Mouse (Mus musculus) layer of hippocampus, postnatal 25 days (tissue): ENCODE measurements at regions not wholly inside any gene's neighbourhood (a gene's known extent, or its start where the extent isn't known, plus 50 kb on each side); places are given as distances from the start of the nearest gene placed in this dataset.
"Not testable (repeated sequence)": the region's sequence is repeated elsewhere in the genome, so short reads cannot be mapped to it uniquely, and the experiment has no call there.

Source experiments
- DNase-seq, 2 experiments: peaks; one replicate each; pipeline ENCODE4 v3.0.0; 2022; ENCODE audit warnings: mixed read lengths in 2 of 2, low spot score in 1 of 2; ENCODE audit errors: extremely low spot score in 1 of 2

DNA sequence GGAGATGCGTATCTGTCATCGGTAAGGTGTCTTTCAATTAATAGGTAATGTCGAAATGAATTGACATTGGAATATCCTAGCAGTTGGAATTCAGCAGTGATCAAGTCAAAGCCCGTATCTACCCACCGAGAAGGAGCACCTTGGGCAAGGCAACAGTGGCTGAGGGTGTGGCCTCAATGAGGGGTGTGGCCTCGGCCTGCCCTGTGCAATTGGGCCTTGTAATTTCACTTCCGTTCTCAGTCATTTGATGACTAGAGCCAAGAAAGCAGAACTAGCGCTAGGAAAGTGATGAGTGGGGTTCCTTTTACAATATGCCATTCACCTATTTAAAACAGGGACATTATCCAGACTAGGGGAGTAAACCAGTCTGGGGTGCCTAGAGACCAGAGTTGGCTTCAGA lies 77.6 kb downstream of the Elovl4 start:
- DNase-seq: no peak

DNA sequence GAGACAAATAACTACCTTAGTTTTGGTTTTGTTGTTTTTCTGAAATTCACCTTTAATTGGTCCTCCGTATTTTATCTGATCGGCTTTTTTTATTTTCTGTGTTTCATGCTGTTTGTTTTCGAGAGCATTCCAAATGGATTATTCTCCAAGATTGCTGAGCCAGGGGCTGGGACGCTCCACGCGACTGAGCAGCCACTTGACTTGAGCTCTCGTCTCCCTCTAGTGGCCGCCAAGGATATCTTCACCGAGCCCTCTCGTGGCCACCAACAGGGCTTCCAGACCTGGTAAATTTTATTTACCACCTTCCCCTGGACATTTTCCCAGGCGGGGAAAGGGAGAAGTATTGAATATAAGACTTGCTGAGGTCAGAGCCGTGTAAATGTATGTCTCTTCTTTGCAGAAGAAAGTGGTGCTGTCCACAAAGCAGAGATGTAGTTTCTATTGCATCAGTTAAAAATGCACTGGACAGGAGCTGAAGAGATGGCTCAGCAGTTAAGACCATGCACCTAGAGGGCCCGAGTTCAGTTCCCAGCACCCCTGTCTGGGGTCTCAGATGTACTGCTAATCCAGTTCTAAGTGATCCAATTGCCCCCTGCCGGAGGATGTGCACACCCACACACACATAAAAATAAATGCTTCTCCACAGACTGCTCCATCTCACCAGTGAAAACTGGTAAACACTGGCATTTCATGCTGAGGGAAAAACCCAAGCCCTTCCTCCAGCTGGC lies 78.5 kb downstream of the Elovl4 start:
- DNase-seq: peak; percentile 45 to 71

DNA sequence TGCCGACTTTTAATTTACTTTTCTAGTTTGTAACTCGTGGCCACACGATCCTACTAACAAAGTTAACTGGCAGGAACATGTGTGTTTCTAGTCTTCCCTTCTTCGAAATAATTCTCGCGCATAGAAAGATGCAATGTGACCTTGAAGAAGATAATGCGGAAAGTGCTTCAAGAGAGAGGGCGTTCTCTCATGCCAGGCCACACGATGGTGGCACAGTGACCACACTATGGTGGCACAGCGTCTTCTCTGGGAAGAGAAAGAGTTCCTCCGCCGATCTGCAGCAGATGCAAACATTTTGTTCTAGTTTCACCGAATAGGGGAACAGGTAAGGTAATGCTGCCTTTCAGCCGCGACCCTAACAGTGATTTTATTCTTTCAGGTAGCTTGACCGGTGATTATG lies 79.1 kb downstream of the Elovl4 start:
- DNase-seq: no peak

DNA sequence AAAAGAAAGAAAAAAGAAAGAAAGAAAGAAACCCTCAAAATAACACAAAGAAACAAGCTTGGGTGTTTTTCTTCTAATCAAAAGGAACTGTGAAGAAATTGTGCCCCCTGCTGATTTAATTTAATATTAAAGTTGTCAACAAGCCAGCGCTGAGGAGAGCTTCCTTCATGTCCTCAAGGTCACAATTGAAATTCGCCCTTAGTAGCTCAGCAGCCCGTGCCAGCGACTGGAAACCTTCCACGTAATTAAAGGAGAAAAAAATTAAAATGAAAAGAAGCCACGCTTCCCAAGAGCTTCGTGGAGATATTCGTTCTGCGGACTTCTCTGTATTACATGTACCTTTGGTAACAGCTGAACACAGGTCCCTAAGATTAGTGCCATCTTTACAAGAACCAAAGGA lies 80.0 kb downstream of the Elovl4 start:
- DNase-seq: peak in 1 of 2 experiments; percentile 35

- no peak for DNase-seq
These were observed 80.5 kb downstream of the Elovl4 start for GRCm38 (mm10) chr9:83725545-83725944.

- DNase-seq: no peak
These were observed 85.1 kb downstream of the Elovl4 start for GRCm38 (mm10) chr9:83720982-83721381.

GRCm38 (mm10) chr9:83719811-83720210 lies 86.3 kb downstream of the Elovl4 start:
- no peak for DNase-seq

GRCm38 (mm10) chr9:83718084-83718483 lies 88.0 kb downstream of the Elovl4 start:
- not testable (repeated sequence) for DNase-seq

DNA sequence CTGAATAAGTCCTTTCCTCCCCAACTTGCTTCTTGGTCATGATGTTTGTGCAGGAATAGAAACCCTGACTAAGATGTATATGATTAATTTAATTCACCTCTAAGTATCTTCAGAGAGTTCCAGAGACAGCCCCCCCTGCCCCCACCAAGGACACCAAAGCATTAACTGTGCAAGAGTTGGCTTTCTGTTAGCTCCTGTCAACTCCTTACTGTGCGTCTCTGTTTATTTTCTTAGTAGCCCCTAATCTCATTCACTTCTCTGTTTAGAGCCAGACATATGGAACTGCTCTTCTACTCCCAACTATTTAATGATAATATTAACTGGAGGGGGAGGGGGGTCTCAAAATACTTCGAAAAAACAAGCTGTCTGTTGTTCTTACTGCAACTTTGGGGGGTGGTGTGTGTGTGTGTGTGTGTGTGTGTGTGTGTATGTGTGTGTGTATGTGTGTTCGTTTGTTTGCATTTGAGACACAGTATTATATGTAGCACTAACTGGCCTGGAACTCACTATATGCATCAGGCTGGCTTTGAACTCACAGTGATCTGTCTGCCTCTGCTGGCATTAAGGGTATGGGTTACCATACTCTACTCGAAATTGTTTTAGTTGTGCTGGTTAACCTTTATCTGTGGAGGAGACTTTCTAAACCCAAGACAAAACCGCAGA lies 89.8 kb downstream of the Elovl4 start:
- no peak for DNase-seq

GRCm38 (mm10) chr9:83707361-83707760 lies 98.7 kb downstream of the Elovl4 start:
- no peak for DNase-seq

GRCm38 (mm10) chr9:83706071-83706470 lies 100.0 kb downstream of the Elovl4 start:
- DNase-seq: no peak

DNA sequence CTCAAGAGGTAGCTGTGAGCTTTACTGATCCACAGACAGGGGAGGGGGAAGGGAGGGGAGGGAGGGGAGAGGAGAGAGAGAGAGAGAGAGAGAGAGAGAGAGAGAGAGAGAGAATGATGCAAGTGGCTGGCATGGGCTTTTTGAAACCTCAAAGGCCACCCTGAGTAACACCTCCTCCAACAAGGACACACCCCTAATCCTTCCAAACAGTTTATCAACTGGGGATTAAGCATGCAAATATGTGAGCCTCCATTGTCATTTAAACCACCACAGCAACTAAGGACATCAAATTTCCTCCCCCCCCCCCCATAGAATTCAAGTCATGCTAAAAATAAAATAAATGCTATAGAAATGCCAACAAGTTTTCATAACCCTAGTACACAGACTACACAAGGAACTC lies 101.9 kb downstream of the Elovl4 start:
- no peak for DNase-seq

DNA sequence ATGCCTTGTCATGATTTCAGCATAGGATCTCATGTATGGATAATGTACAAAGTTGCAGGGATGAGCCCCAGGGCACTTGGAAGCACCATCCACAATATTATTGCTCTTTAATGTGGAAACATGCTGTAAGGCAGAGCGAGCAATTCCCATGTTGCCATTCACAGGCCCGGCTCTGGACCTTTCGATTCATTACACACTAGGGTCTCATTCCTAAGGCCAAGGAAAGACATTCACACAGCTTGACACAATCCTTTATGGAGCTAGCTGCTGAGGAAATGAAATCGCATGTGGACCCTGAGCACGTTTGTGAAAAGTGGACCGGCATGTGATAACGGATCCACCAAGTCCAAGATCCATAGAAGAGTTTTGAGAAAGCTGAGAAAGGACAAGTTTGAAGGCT lies 105.2 kb downstream of the Elovl4 start:
- no peak for DNase-seq

DNA sequence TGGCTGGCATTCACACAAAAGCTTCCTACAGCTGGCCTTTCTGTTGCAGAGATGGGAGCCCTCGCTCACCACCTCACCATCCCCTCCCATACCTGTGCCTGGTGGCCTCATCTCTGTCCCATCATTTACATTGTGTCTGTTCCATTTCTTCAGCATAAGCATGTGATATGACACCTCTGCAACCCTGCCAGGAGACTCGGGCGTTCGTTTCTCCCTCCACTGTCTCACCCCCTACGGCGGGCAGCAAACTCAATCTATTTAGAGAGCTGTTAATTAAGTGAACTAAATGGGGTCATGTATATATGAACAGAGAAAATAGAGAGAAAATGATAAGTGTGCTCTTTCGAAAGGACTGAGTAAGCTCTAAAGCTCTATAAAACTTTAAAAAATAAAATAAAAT lies 106.0 kb downstream of the Elovl4 start:
- no peak for DNase-seq

GRCm38 (mm10) chr9:83691332-83692198 lies 114.5 kb downstream of the Elovl4 start:
- DNase-seq: peak; percentile 59 to 74
